Mouse (Mus musculus): ENCODE measurements around the gene Tfg. TPM values are rescaled to one million over a fixed set of nuclear protein-coding genes. Genes with fewer than 3 reads are reported as not detected.

Tfg gene
- 78.8 and 79.8 TPM in 2 replicates for polyA plus RNA-seq (2021; fragmentation: Nextera tagmentation)
- long read RNA-seq, experiment 1, transcript Tfg-201 (8 exons, 1,945 nt): major isoform, 169 of 284 reads
- long read RNA-seq, experiment 1, partial matches to known transcripts: 20 of 284 reads
- long read RNA-seq, experiment 1, other reads (novel, unspliced or antisense): 95 of 284 reads
- long read RNA-seq, experiment 2, transcript Tfg-201 (8 exons, 1,945 nt): major isoform, 53 of 86 reads
- long read RNA-seq, experiment 2, partial matches to known transcripts: 5 of 86 reads
- long read RNA-seq, experiment 2, other reads (novel, unspliced or antisense): 28 of 86 reads

DNA sequence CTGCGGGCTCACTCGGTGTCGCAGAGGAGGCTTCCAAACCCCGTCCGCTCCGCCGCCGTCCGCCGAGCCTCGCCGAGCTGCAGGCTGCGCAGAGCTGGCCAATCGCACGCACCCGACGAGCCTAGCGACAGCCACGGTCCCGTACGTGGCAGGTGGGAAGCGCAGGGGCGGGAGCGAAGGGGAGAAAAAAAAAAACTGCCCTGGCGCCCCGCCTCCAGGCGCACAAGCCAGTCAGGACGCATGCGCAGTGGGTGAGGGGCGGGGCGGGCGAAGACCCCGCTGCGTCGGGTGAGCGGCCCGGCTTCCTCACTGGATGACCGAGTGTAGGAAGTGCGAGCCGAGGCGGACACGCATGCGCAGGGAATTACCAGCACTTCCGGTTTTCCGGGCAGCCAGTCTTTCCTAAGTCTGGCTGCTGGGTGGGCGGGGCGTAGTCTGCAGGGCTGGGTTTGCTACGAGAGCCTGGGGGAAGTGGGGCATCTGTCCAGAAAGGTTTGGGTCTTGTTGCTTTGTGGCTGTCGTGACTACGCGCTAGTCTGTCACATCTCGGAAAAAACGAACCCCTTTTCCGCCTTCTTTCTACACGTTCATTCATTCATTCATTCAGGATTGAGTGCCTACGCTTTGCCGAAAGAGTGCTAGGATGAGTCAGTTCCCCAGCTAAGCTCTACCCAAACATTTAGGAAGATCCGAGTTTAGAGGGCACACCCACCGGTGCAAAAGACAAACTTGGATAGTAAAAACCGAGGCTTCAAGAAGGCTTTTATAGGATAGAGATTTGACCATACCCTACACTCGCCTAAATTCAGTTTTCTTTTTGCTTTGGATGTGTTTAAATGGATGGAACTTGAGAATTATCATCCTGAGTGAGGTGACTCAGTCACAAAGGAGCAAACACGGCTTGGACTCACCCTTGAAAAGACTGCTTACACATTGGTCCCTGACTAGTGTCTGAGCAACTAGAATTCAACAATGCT is at the start of gene Tfg:
Gene Tfg (minus strand): TSS at position 227 of the 977 bp plus-strand sequence.

Other genes starting within 250 kb of the Tfg start
- 2.5 and 3.2 TPM in 2 replicates for gene Abi3bp, start 239.6 kb downstream of the Tfg start, polyA plus RNA-seq (2021; fragmentation: Nextera tagmentation)
- not detected in 2 replicates for gene Adgrg7, start 78.4 kb upstream of the Tfg start, polyA plus RNA-seq (2021; fragmentation: Nextera tagmentation)
- gene Tmem45a, start 168.7 kb upstream of the Tfg start, polyA plus RNA-seq (2021; fragmentation: Nextera tagmentation): 0.64 and 0.74 TPM in 2 replicates
- gene Lnp1, start 210.6 kb upstream of the Tfg start, polyA plus RNA-seq (2021; fragmentation: Nextera tagmentation): 1.4 and 3.1 TPM in 2 replicates

Data from left cerebral cortex, adult 6 months (tissue).